Mouse (Mus musculus): Measurements from ENCODE around the gene Hyal2. TPM values are rescaled to one million over a fixed set of nuclear protein-coding genes. Genes with fewer than 3 reads are reported as not detected.

The Hyal2 gene
- polyA plus RNA-seq, 1 experiment from 2014 or later: 65.8 TPM

GRCm38 (mm10) chr9:107540420-107540819 is 27.3 kb upstream of the Hyal2 start:
- Histone ChIP-seq H3K4me3 (peak overlapping the region; percentile 75), H3K4me2 (peak overlapping the region; percentile 72), H3K36me3 (peaks cover 46% of the 10 kb centered on the region), H3K27me3 (no peaks in the 10 kb centered on the region), H3K9ac (no peak overlapping the region), H3K27ac (replicated peaks) (0 out of 2 replicates have a peak overlapping the region, but pooled peaks have one; percentile 82), H3K9me3 (no peaks in the 10 kb centered on the region), H3K4me1 (replicated peaks) (peaks cover 55% of the 10 kb centered on the region)
- 67% methylated on average over 4 of the region's 4 CpGs for WGBS
- ATAC-seq (ENCODE audit: low FRiP score, low read depth): no peak

GRCm38 (mm10) chr9:107541005-107541404 is 26.7 kb upstream of the Hyal2 start:
- peak overlapping the region; percentile 63 for H3K9ac ChIP-seq
- H3K4me2 ChIP-seq: peak overlapping the region; percentile 72
- ATAC-seq (ENCODE audit: low FRiP score, low read depth): no peak
- peaks cover 46% of the 10 kb centered on the region for H3K36me3 ChIP-seq
- WGBS: 31% methylated on average over 10 of the region's 10 CpGs
- H3K4me1 ChIP-seq (replicated peaks): peaks cover 49% of the 10 kb centered on the region
- peak overlapping the region; percentile 82; the same call in 1 of the 2 replicates for H3K27ac ChIP-seq (replicated peaks)
- peak overlapping the region; percentile 75 for H3K4me3 ChIP-seq
- no peaks in the 10 kb centered on the region for H3K27me3 ChIP-seq
- H3K9me3 ChIP-seq: no peaks in the 10 kb centered on the region

GRCm38 (mm10) chr9:107541474-107542351 is 26.0 kb upstream of the Hyal2 start, which contains the start of the genes Cyb561d2 and Nprl2:
Cyb561d2 (minus strand) TSS chr9:107542193.
Nprl2 (plus strand) TSS chr9:107542226.
- H3K4me1 ChIP-seq (replicated peaks): peaks cover 46% of the 10 kb centered on the region
- H3K4me2 ChIP-seq: peak within 1 kb of the TSS; percentile 72
- WGBS: under 1% methylated on average over 46 of the region's 46 CpGs
- peak within 1 kb of the TSS; percentile 63 for H3K9ac ChIP-seq
- no peaks in the 10 kb centered on the region for H3K27me3 ChIP-seq
- peak within 1 kb of the TSS; percentile 82 for H3K27ac ChIP-seq (replicated peaks)
- ATAC-seq (ENCODE audit: low FRiP score, low read depth): peak; percentile 88
- no peaks in the 10 kb centered on the region for H3K9me3 ChIP-seq
- H3K36me3 ChIP-seq: peaks cover 46% of the 10 kb centered on the region
- peak within 1 kb of the TSS; percentile 75 for H3K4me3 ChIP-seq

GRCm38 (mm10) chr9:107542352-107542686 is 25.4 kb upstream of the Hyal2 start:
- H3K4me1 ChIP-seq (replicated peaks): peaks cover 46% of the 10 kb centered on the region
- no peaks in the 10 kb centered on the region for H3K9me3 ChIP-seq
- WGBS: 2% methylated on average over 11 of the region's 11 CpGs

GRCm38 (mm10) chr9:107542721-107543120 is 25.0 kb upstream of the Hyal2 start:
- no peak for ATAC-seq (ENCODE audit: low FRiP score, low read depth)
- Histone ChIP-seq H3K36me3 (peaks cover 42% of the 10 kb centered on the region), H3K4me3 (peak overlapping the region; percentile 75), H3K9ac (peak overlapping the region; percentile 63; the same call in 1 of the 2 replicates), H3K9me3 (no peaks in the 10 kb centered on the region), H3K27ac (replicated peaks) (no peak overlapping the region), H3K4me1 (replicated peaks) (peaks cover 46% of the 10 kb centered on the region), H3K4me2 (peak overlapping the region; percentile 72), H3K27me3 (no peaks in the 10 kb centered on the region)
- WGBS: 50% methylated on average over 8 of the region's 8 CpGs

More at GRCm38 (mm10) chr9:107542352-107542686, 25.4 kb upstream of the Hyal2 start:
- Histone ChIP-seq H3K27me3 (no peaks in the 10 kb centered on the region), H3K36me3 (peaks cover 46% of the 10 kb centered on the region), H3K27ac (replicated peaks) (peak overlapping the region; percentile 82), H3K4me3 (peak overlapping the region; percentile 75), H3K9ac (peak overlapping the region; percentile 63), H3K4me2 (peak overlapping the region; percentile 72)
- ATAC-seq (ENCODE audit: low FRiP score, low read depth): 0 out of 2 replicates have a peak, but pooled peaks have one; percentile 23

- Histone ChIP-seq H3K27me3 (no peaks in the 10 kb centered on the region), H3K36me3 (peaks cover 36% of the 10 kb centered on the region), H3K4me3 (no peak overlapping the region), H3K4me1 (replicated peaks) (peaks cover 41% of the 10 kb centered on the region), H3K9me3 (no peaks in the 10 kb centered on the region), H3K4me2 (no peak overlapping the region; the same call in 1 of the 2 replicates), H3K9ac (no peak overlapping the region), H3K27ac (replicated peaks) (no peak overlapping the region)
- ATAC-seq (ENCODE audit: low FRiP score, low read depth): no peak
- 85% methylated on average over 11 of the region's 11 CpGs for WGBS
Measured at GRCm38 (mm10) chr9:107543299-107543698, 24.4 kb upstream of the Hyal2 start.

- Histone ChIP-seq H3K36me3 (peaks cover 27% of the 10 kb centered on the region), H3K9ac (no peak overlapping the region), H3K4me1 (replicated peaks) (peaks cover 41% of the 10 kb centered on the region), H3K27me3 (peaks cover 7% of the 10 kb centered on the region; the same call in 1 of the 2 replicates), H3K27ac (replicated peaks) (no peak overlapping the region), H3K4me3 (no peak overlapping the region), H3K9me3 (no peaks in the 10 kb centered on the region), H3K4me2 (no peak overlapping the region)
- ATAC-seq (ENCODE audit: low FRiP score, low read depth): no peak
- WGBS: 95% methylated on average over 17 of the region's 17 CpGs
Measured at GRCm38 (mm10) chr9:107544196-107544700, 23.5 kb upstream of the Hyal2 start.

GRCm38 (mm10) chr9:107544729-107545128 is 23.0 kb upstream of the Hyal2 start:
- Histone ChIP-seq H3K9me3 (no peaks in the 10 kb centered on the region), H3K4me2 (no peak overlapping the region), H3K4me1 (replicated peaks) (peaks cover 41% of the 10 kb centered on the region), H3K9ac (no peak overlapping the region), H3K27me3 (peaks cover 11% of the 10 kb centered on the region; the same call in 1 of the 2 replicates), H3K4me3 (no peak overlapping the region), H3K27ac (replicated peaks) (no peak overlapping the region), H3K36me3 (peaks cover 22% of the 10 kb centered on the region)
- no peak for ATAC-seq (ENCODE audit: low FRiP score, low read depth)
- WGBS: 93% methylated on average over 12 of the region's 12 CpGs

- 89% methylated on average over 10 of the region's 10 CpGs for WGBS
- H3K36me3 ChIP-seq: peaks cover 17% of the 10 kb centered on the region
- H3K9me3 ChIP-seq: no peaks in the 10 kb centered on the region
- H3K27me3 ChIP-seq: peaks cover 16% of the 10 kb centered on the region
- no peak for ATAC-seq (ENCODE audit: low FRiP score, low read depth)
- H3K4me2 ChIP-seq: no peak overlapping the region
- peaks cover 39% of the 10 kb centered on the region for H3K4me1 ChIP-seq (replicated peaks)
- no peak overlapping the region for H3K4me3 ChIP-seq
- H3K9ac ChIP-seq: no peak overlapping the region
- no peak overlapping the region for H3K27ac ChIP-seq (replicated peaks)
Measured at GRCm38 (mm10) chr9:107545199-107545598, 22.5 kb upstream of the Hyal2 start.

- H3K36me3 ChIP-seq: peaks cover 17% of the 10 kb centered on the region
- no peak overlapping the region for H3K4me2 ChIP-seq
- H3K27me3 ChIP-seq: peaks cover 20% of the 10 kb centered on the region
- H3K4me1 ChIP-seq (replicated peaks): peaks cover 37% of the 10 kb centered on the region
- WGBS: 4% methylated on average over 3 of the region's 3 CpGs
- no peak overlapping the region for H3K27ac ChIP-seq (replicated peaks)
- H3K9me3 ChIP-seq: no peaks in the 10 kb centered on the region
- no peak overlapping the region for H3K4me3 ChIP-seq
- ATAC-seq (ENCODE audit: low FRiP score, low read depth): no peak
- no peak overlapping the region for H3K9ac ChIP-seq
Measured at GRCm38 (mm10) chr9:107545602-107546001, 22.1 kb upstream of the Hyal2 start.

- H3K9me3 ChIP-seq: no peaks in the 10 kb centered on the region
- no peak within 1 kb of the TSS for H3K9ac ChIP-seq
- peak within 1 kb of the TSS; percentile 48 for H3K27ac ChIP-seq (replicated peaks)
- peaks cover 17% of the 10 kb centered on the region for H3K36me3 ChIP-seq
- peak; percentile 47 for ATAC-seq (ENCODE audit: low FRiP score, low read depth)
- peak within 1 kb of the TSS; percentile 56 for H3K4me2 ChIP-seq
- H3K4me3 ChIP-seq: peak within 1 kb of the TSS; percentile 20; the same call in 1 of the 2 replicates
- H3K4me1 ChIP-seq (replicated peaks): peaks cover 42% of the 10 kb centered on the region
- 4% methylated on average over 20 of the region's 20 CpGs for WGBS
- H3K27me3 ChIP-seq: peaks cover 34% of the 10 kb centered on the region
Measured at GRCm38 (mm10) chr9:107547026-107547425, 20.7 kb upstream of the Hyal2 start, which contains the start of gene Zmynd10. Zmynd10 (plus strand) TSS chr9:107547298.

- WGBS: 79% methylated on average over 5 of the region's 5 CpGs
- Histone ChIP-seq H3K9me3 (no peaks in the 10 kb centered on the region), H3K27ac (replicated peaks) (no peak overlapping the region), H3K4me2 (no peak overlapping the region), H3K27me3 (peaks cover 43% of the 10 kb centered on the region), H3K4me3 (no peak overlapping the region), H3K36me3 (peaks cover 17% of the 10 kb centered on the region), H3K9ac (no peak overlapping the region), H3K4me1 (replicated peaks) (peaks cover 36% of the 10 kb centered on the region)
- ATAC-seq (ENCODE audit: low FRiP score, low read depth): no peak
Measured at GRCm38 (mm10) chr9:107547957-107548356, 19.8 kb upstream of the Hyal2 start.

Measured in hindbrain, embryonic 15.5 days (tissue).